Mouse (Mus musculus): ENCODE results near the gene Ak5.

- TF ChIP-seq POLR2A (IDR thresholded peaks at IDR 0.05; ENCODE audit: low read depth, low read length) (no peak), CTCF (conservative IDR thresholded peaks at IDR 0.05; ENCODE audit: insufficient read depth, insufficient read length, low read depth, low read length) (no peak)
These were observed 158.9 kb downstream of the Ak5 start for GRCm38 (mm10) chr3:152509268-152509667.
